Mouse (Mus musculus): ENCODE measurements around the gene Lrrc75b.
A peak's percentile ranks its signal among the peaks of the same experiment; 100 is the strongest.

Lrrc75b gene

DNA sequence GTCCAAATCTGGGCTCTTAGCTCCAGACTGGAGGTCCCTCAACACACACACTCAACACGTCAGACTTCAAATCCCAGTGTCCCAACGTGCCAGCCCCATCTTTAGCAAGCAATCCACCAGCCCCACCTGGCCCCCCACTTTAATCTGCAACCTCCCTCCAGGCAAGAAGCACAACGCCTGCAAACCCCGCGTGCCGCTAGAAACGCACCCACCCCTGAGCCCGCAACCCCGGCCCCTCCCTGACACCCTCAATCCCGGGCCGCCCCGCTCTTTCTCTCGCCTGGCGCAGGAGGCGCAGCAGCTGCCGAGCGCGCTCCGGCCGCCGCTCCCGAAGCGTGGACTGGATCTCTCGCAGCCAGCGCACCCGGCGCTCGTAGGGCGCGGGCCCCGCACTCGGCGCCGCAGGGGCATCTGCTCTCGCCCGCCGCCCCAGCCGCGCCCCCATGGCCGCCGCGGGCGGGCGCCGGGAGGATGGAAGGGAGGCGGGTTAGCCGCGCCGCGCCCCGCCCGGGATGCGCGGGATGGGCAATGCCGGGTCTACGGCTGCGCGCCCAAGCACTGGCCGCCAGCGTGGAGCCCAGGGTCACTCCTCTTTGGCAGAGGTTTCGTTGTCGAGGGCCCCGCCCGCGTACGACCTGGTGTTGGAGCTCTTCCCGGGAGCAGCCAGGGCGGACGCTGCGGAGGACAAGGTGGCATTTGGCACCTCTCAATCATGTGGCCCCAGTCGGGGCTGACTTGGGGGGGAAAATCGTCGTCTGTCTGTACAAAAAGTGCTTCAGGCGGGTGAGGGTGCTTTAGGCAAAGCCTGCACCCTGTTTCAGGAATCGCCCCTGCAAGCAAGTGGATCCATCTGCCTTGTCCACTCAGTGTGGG, at the start of gene Lrrc75b:
Gene Lrrc75b, minus strand, starts transcription at position 655 of the 873 bp plus-strand sequence.
- no peak for DNase-seq

DNA sequence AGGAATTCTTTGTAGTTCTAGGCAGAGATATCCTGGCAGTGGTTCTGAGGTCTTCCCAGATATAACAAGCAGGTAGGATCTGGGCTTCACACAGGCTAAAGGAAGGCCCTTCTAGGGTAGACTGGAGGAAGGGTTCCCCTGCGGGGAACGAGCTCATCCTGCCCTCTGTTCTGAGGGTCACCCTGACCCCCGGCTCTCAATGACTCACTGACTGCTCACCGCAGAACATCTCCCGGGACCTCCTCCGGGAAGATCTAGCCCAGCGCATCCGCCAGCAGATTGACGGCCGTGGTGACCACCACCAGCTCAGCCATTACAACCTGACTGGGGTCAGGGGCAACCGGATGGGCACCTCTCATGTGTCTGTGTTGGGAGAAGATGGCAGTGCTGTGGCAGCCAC, 48.8 kb upstream of the Lrrc75b start:
- no peak for DNase-seq

GRCm38 (mm10) chr10:75607253-75607652, 47.1 kb upstream of the Lrrc75b start:
- no peak for DNase-seq

DNA sequence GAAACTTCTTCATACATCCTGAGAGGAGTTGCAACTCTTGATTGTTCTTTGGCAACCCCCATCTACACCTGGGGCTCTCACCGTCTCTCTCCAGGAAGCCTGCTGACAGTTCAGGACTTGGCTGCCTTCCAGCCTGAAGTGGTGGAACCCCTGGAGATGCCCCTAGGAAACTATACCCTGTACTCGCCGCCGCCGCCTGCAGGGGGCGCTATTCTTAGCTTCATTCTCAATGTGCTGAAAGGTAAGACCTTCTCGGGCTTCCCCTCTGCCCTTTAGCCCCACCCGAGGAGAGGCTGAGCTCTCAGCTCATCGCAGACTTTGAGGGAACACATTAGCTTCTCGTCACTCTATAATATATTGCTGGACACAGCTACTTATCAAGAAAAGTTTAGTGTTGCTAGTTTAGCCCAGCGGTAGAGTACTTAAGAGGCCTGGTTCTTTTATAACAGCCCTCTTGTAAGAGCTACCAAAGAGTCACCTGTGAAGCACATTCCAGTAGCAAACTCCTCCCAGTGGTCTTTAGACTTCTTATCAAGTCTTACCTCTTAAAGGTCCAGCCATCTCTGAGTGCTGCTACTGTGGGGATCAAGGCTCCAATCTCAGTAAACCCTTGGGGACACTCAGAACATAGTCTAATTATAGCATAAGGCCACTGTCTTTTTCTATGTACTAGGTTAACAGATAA, 45.2 kb upstream of the Lrrc75b start:
- DNase-seq: no peak

DNA sequence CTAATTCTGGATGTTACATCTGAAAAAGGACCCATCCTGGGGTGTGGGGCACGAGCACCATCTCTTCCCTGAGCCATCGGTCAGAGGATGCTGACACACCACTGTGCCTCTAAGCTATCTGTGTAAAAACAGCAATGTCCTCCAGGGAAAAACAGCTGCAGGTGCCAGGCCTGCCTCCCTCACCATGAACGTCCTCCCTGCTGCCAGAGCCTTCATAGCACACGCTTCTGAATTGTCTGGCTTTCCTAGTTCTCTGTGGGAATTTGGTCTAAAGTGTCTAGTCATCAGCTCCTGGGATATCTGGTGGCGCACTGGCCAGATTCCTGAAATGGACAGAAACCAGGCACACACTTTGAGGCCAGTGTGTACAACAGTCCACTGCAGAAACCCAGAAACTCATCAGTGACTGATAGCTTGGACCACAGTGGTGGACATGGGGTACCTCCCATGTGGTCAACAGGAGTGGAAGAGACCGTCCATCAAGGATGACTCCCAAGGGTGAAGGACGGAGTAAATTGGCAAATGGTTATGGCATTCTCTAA, 40.1 kb upstream of the Lrrc75b start:
- DNase-seq: no peak

GRCm38 (mm10) chr10:75595981-75596380, 35.9 kb upstream of the Lrrc75b start:
- DNase-seq: no peak

GRCm38 (mm10) chr10:75592585-75592984, 32.5 kb upstream of the Lrrc75b start:
- DNase-seq: no peak

DNA sequence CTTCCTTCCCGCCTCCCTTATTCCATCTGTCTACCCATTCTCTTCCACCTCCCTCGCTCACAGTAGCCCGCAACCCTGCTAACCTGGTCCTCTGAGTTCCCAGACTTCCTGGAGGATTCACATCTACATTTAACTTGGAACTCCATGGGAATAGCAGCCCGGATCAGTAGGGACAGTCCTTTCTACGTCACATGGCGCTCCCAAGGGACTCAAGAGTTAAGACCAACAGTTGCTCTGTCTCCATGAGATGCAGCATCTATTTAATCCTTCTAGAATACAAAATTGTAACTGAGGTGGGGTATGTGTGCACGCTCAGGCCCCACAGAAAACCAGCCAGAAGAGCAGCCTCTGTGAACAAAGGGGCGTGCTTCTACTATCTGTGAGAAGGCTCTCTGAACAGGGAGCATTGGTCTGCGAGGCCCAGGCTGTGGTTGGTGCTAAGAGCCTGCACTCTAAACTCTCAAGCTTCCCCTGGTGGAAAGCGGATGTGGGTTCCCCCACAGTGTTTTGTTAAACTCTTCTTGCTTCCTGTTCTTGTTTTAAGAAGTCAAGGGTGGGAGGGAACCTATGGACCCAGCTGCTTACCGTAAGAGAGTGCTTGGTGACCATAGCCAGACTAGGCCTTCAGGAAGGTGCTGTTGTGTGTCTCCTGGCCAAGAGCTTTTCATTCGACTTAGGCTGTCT, 31.2 kb upstream of the Lrrc75b start:
- DNase-seq: peak; percentile 54

GRCm38 (mm10) chr10:75589651-75590050, 29.5 kb upstream of the Lrrc75b start:
- peak; percentile 19 for DNase-seq

- DNase-seq: peak; percentile 60
These were observed 29.0 kb upstream of the Lrrc75b start, which contains the start of gene Ggt5 for GRCm38 (mm10) chr10:75589129-75589528. TSS of gene Ggt5 (plus strand) at chr10:75589340.

- DNase-seq: peak; percentile 60
These were observed 28.2 kb upstream of the Lrrc75b start for GRCm38 (mm10) chr10:75588336-75588735.

- DNase-seq: peak; percentile 13
These were observed 27.7 kb upstream of the Lrrc75b start for GRCm38 (mm10) chr10:75587781-75588180.

- DNase-seq: no peak
These were observed 26.4 kb upstream of the Lrrc75b start for GRCm38 (mm10) chr10:75586553-75586879.

- peak; percentile 95 for DNase-seq
These were observed 25.9 kb upstream of the Lrrc75b start for GRCm38 (mm10) chr10:75585876-75586552.

DNA sequence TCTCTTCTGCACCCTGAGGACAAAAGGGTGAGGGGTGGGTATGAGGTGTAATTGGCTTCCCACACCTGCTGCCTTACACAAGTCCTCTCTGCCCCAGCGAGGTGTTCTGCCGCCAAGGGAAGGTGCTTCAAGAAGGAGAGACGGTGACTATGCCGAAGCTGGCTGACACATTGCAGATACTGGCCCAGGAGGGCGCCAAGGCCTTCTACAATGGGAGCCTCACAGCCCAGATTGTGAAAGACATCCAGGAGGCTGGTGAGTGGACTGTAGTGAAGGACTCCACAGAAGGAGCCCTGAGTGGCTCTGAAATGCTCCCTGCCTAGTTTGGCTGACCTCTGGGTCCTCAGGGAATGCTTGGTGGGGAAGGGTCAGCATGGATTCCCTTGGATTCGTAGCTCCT, 19.0 kb upstream of the Lrrc75b start:
- DNase-seq: no peak

GRCm38 (mm10) chr10:75573965-75574364, 13.8 kb upstream of the Lrrc75b start:
- no peak for DNase-seq

DNA sequence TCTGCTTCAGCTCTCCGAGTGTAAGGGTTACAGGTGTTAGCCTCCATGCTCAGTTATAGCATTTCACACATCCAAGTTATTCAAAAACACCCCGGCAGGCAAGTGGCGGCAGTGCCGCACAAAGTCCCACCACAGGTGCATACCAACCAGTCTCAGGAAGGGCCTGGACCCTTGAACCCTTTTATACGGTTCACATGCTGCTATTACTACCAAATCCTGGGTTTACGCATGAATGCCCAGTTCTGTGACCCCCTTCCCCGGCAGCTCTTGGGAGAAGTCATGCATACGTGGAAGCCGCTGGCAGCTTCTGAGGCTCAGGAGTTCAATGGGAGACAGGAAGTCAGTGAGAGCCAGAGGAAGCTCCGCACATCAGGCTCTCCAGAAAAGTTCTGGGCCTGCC, 13.1 kb upstream of the Lrrc75b start:
- DNase-seq: no peak

GRCm38 (mm10) chr10:75571937-75572336, 11.8 kb upstream of the Lrrc75b start:
- DNase-seq: no peak

GRCm38 (mm10) chr10:75570981-75571657, 11.0 kb upstream of the Lrrc75b start:
- DNase-seq: no peak

DNA sequence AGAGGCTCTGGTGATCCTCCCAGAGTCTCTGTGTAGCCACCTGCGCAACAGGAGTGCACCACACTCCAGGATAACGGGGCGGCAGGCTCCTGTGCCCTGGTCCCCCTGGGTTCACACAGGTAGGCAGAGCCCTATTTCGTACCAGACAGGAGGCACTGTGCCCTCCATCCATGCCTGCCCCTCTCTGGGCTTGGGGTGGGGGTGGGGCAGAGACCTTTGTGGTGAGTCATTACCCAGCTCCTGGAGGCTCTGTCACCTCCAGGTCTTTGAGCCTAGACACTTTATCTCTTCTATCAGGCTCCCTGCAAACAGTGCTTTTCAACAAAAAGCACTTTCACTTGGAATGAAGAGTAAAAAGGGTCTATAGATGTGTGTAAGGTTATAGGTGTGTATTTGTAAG, 8.7 kb upstream of the Lrrc75b start:
- no peak for DNase-seq

GRCm38 (mm10) chr10:75568441-75568840, 8.3 kb upstream of the Lrrc75b start:
- DNase-seq: no peak

GRCm38 (mm10) chr10:75568029-75568428, 7.9 kb upstream of the Lrrc75b start:
- no peak for DNase-seq
